Comparison of ENCODE assay signal across 15 mouse cellular contexts in genomic region chr10:91591398-91591811, GRCm38 (mm10).
A peak's percentile ranks its signal among the peaks of the same experiment; 100 is the strongest.
DNase-seq lines count a peak whose midpoint lies in the region; ATAC-seq lines count a peak whose summit lies in the region.
"Had no signal": no experiment of that assay in that cellular context is flagged by ENCODE, and none has a peak within 500 bp of the region (broad histone marks: within the 10 kb centered on the region; RNA-seq: fewer than 3 reads in every experiment).

No protein-coding gene starts in this region.

- no peaks in the 10 kb centered on the region for H3K36me3 ChIP-seq in hindbrain, embryonic 14.5 days (replicated peaks; ENCODE audit: control insufficient read depth, insufficient read depth)
- H3K36me3 ChIP-seq in hindbrain, embryonic 11.5 days (ENCODE audit: control insufficient read depth, insufficient read depth, low read length), result no peaks in the 10 kb centered on the region
- H3K36me3 ChIP-seq: heart, embryonic 12.5 days; intestine, embryonic 15.5 days; liver, embryonic 15.5 days; neural tube, embryonic 12.5 days had no signal

- ATAC-seq in hindbrain, embryonic 14.5 days (ENCODE audit: low FRiP score), result peak; percentile 53; the same call in 1 of the 2 replicates
- ATAC-seq in hindbrain, embryonic 11.5 days (ENCODE audit: low FRiP score), result no peak
- ATAC-seq in megakaryocyte, adult 5-6 weeks (ENCODE audit: poor library complexity, severe bottlenecking), result no peak
- ATAC-seq: intestine, embryonic 15.5 days had no signal

- H3K9ac ChIP-seq in hindbrain, embryonic 14.5 days, result no peak overlapping the region
- no peak overlapping the region for H3K9ac ChIP-seq in hindbrain, embryonic 11.5 days (ENCODE audit: low read depth, low read length)
- H3K9ac ChIP-seq: heart, embryonic 12.5 days; intestine, embryonic 15.5 days; liver, embryonic 15.5 days; neural tube, embryonic 12.5 days had no signal

- no peak overlapping the region for H3K4me2 ChIP-seq in hindbrain, embryonic 14.5 days (replicated peaks)
- no peak overlapping the region for H3K4me2 ChIP-seq in hindbrain, embryonic 11.5 days (replicated peaks; ENCODE audit: low read depth, low read length)
- H3K4me2 ChIP-seq: heart, embryonic 12.5 days; intestine, embryonic 15.5 days; liver, embryonic 15.5 days; neural tube, embryonic 12.5 days had no signal

- H3K9me3 ChIP-seq in hindbrain, embryonic 14.5 days (ENCODE audit: control insufficient read depth, low read length), result no peaks in the 10 kb centered on the region
- no peaks in the 10 kb centered on the region for H3K9me3 ChIP-seq in hindbrain, embryonic 11.5 days (ENCODE audit: control insufficient read depth, low read length)
- H3K9me3 ChIP-seq: heart, embryonic 12.5 days; intestine, embryonic 15.5 days; liver, embryonic 15.5 days; neural tube, embryonic 12.5 days had no signal

- no peak overlapping the region for H3K4me3 ChIP-seq in hindbrain, embryonic 14.5 days (replicated peaks; ENCODE audit: low read length)
- no peak overlapping the region for H3K4me3 ChIP-seq in hindbrain, embryonic 11.5 days (ENCODE audit: low read depth, low read length)
- H3K4me3 ChIP-seq: heart, embryonic 12.5 days; intestine, embryonic 15.5 days; liver, embryonic 15.5 days; megakaryocyte, embryonic 14.5 days; neural tube, embryonic 12.5 days had no signal

- DNase-seq in hindbrain, embryonic 14.5 days (ENCODE audit: low spot score), result no peak
- DNase-seq in hindbrain, embryonic 11.5 days (ENCODE audit: low spot score), result no peak
- DNase-seq in brain, adult 2 months (ENCODE audit: low read depth, low spot score), result peak; percentile 77
- DNase-seq in cerebellum, adult 8-10 months, result peak; percentile 3
- DNase-seq in hindlimb bud, embryonic 11.5 days (ENCODE audit: extremely low spot score, low read depth, low spot score), result peak; percentile 63
- DNase-seq in yolk sac, embryonic 10.5 days (ENCODE audit: low spot score), result no peak
- DNase-seq in embryo, embryonic 11 days, result no peak
- DNase-seq: right cerebral cortex, postnatal 25 days; thymus, postnatal 4 days had no signal

- no peak overlapping the region for H3K27ac ChIP-seq in hindbrain, embryonic 14.5 days
- no peak overlapping the region for H3K27ac ChIP-seq in hindbrain, embryonic 11.5 days (ENCODE audit: low read depth, low read length)
- H3K27ac ChIP-seq: intestine, embryonic 15.5 days; liver, embryonic 15.5 days; neural tube, embryonic 12.5 days had no signal

- no peaks in the 10 kb centered on the region for H3K27me3 ChIP-seq in hindbrain, embryonic 14.5 days (ENCODE audit: control insufficient read depth, insufficient read depth, low read length)
- no peaks in the 10 kb centered on the region for H3K27me3 ChIP-seq in hindbrain, embryonic 11.5 days (ENCODE audit: control insufficient read depth, insufficient read depth, low read length)
- H3K27me3 ChIP-seq: heart, embryonic 12.5 days; intestine, embryonic 15.5 days; liver, embryonic 15.5 days; megakaryocyte, embryonic 14.5 days; neural tube, embryonic 12.5 days had no signal

- WGBS in hindbrain, embryonic 14.5 days, result 11% methylated on average over 3 of the region's 3 CpGs
- 40% methylated on average over 3 of the region's 3 CpGs for WGBS in hindbrain, embryonic 11.5 days

- peaks cover 20% of the 10 kb centered on the region for H3K4me1 ChIP-seq in hindbrain, embryonic 14.5 days (replicated peaks; ENCODE audit: control insufficient read depth, insufficient read depth, low read length)
- H3K4me1 ChIP-seq in hindbrain, embryonic 11.5 days (replicated peaks; ENCODE audit: control insufficient read depth, insufficient read depth, low read length), result no peaks in the 10 kb centered on the region
- H3K4me1 ChIP-seq: heart, embryonic 12.5 days; intestine, embryonic 15.5 days; liver, embryonic 15.5 days; megakaryocyte, embryonic 14.5 days; neural tube, embryonic 12.5 days had no signal

Comparison
In these comparisons a context has a peak if more than half of its experiments do, and no peak if none do; other contexts are left out.
1. DNase-seq: peak in brain, adult 2 months (single experiment), cerebellum, adult 8-10 months (single experiment) and hindlimb bud, embryonic 11.5 days (single experiment); none in hindbrain, embryonic 14.5 days (single experiment), hindbrain, embryonic 11.5 days (single experiment), yolk sac, embryonic 10.5 days (single experiment) and embryo, embryonic 11 days (single experiment).